Mouse (Mus musculus) olfactory bulb, adult 2 months (tissue): ENCODE measurements around the gene Frat2.

Experiments
- CTCF ChIP-seq: fragments of 200-500 bp; IDR thresholded peaks from 2 replicates; pipeline ENCODE4 v1.5.1; 2012; ENCODE audit warnings: low read depth, mild to moderate bottlenecking, low read length, moderate library complexity; ENCODE audit not compliant: insufficient read depth
- POLR2A ChIP-seq: fragments of 200-500 bp; IDR thresholded peaks from 2 replicates; pipeline ENCODE4 v1.6.1; 2012; ENCODE audit warnings: mild to moderate bottlenecking, low read depth, low read length, moderate library complexity; ENCODE audit not compliant: insufficient read depth

DNA sequence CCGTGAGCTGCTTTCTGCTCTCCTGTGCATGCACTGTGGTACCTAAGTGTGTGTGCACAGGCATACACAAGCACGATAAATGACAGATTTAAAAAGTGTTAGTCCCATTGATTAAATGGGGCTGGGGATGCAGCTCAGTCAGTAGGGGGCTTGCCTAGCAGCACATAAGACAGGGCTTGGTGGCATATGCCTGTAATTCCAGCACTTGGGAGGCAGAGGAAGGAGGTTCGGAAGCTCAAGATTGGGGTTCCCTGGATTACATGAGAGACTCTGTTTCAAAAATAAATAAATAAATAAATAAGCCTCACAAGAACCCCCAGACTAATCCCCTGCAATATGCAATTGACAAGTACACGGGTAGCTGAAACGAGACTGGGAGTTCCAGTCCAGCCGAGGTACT is 47.5 kb downstream of the Frat2 start:
- TF ChIP-seq POLR2A (no peak), CTCF (no peak)
